Mouse (Mus musculus) hindbrain, embryonic 11.5 days (tissue): ENCODE data around the gene Cryzl2. TPM values are rescaled to one million over a fixed set of nuclear protein-coding genes. Genes with fewer than 3 reads are reported as not detected.

Experiments
- ATAC-seq: fragments of 200-750 bp; cut with Nextera tagmentation; 2 replicates; pipeline ENCODE4 v1.8.0; 2017; ENCODE audit warnings: mild to moderate bottlenecking, moderate TSS enrichment, moderate library complexity; ENCODE audit not compliant: low FRiP score
- DNase-seq: peaks from one replicate; pipeline ENCODE4 v3.0.0-alpha.2; 2015; ENCODE audit warnings: low spot score
- H3K27ac ChIP-seq: fragments of 300-500 bp; sonication (generic); 2 replicates; pipeline ENCODE4 v1.5.1; 2014; ENCODE audit warnings: mild to moderate bottlenecking, low read depth, low read length
- H3K27me3 ChIP-seq: fragments of 300-500 bp; sonication (generic); 2 replicates; pipeline ENCODE4 v1.6.1; 2014; ENCODE audit warnings: mild to moderate bottlenecking, low read length, moderate library complexity, mixed read lengths; ENCODE audit not compliant: control insufficient read depth, insufficient read depth
- H3K36me3 ChIP-seq: fragments of 300-500 bp; sonication (generic); 2 replicates; pipeline ENCODE4 v1.6.1; 2014; ENCODE audit warnings: mild to moderate bottlenecking, low read length, moderate library complexity, mixed read lengths; ENCODE audit not compliant: control insufficient read depth, insufficient read depth
- H3K4me1 ChIP-seq: fragments of 300-500 bp; sonication (generic); replicated peaks from 2 replicates; pipeline ENCODE4 v1.6.1; 2014; ENCODE audit warnings: low read length, mixed read lengths; ENCODE audit not compliant: control insufficient read depth, insufficient read depth
- H3K4me2 ChIP-seq: fragments of 300-500 bp; sonication (generic); replicated peaks from 2 replicates; pipeline ENCODE4 v1.6.1; 2014; ENCODE audit warnings: mild to moderate bottlenecking, low read depth, low read length
- H3K4me3 ChIP-seq: fragments of 300-500 bp; sonication (generic); 2 replicates; pipeline ENCODE4 v1.5.1; 2014; ENCODE audit warnings: low read depth, low read length
- H3K9ac ChIP-seq: fragments of 300-500 bp; sonication (generic); 2 replicates; pipeline ENCODE4 v1.6.1; 2014; ENCODE audit warnings: low read depth, low read length
- H3K9me3 ChIP-seq: fragments of 300-500 bp; sonication (generic); 2 replicates; pipeline ENCODE4 v1.6.1; 2016; ENCODE audit warnings: low read length; ENCODE audit not compliant: control insufficient read depth
- WGBS: fragments of 180-500 bp; shearing (Covaris S2); extraction: QIAGEN DNeasy Blood & Tissue Kit; methylation state at CpG from one replicate; pipeline ENCODE4 v1.1.7; 2014; 5-methylcytosine and 5-hydroxymethylcytosine counted together
- polyA plus RNA-seq: library from polyadenylated mRNA; unstranded; fragments of >200 nt; fragmentation: Nextera tagmentation; extraction: Ambion mirVana; gene quantifications from 2 replicates; pipeline ENCODE4 v1.2.1, GENCODE M21; 2014

Cryzl2 gene
- polyA plus RNA-seq, 1 experiment from 2014 or later = 8.8 TPM

DNA sequence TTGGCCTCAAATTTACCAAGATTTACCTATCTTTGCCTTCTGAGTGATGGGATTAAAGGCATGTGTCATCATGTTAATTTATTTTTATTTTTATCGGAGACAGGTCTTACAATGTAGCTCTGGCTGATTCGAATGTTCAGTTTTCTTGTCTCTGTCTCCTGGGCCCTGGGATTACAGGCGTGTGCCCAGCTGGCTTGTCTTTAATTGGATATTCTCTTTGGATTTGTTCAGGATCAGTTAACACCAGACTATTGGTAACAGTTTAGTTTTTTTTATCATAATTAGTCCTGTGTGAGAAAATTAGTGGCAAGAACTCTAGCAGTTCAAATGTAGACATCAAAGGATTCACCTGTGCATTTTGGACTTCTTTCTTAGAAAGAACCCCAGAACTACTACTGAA, 588 bp upstream of the Cryzl2 start:
- Histone ChIP-seq H3K4me2 (no peak overlapping the region), H3K4me3 (no peak overlapping the region), H3K9ac (no peak overlapping the region), H3K9me3 (no peaks in the 10 kb centered on the region), H3K36me3 (no peaks in the 10 kb centered on the region), H3K27me3 (no peaks in the 10 kb centered on the region), H3K4me1 (peaks cover 4% of the 10 kb centered on the region), H3K27ac (no peak overlapping the region)
- DNase-seq = no peak
- 72% methylated on average over 3 of the region's 3 CpGs for WGBS
- ATAC-seq = no peak

DNA sequence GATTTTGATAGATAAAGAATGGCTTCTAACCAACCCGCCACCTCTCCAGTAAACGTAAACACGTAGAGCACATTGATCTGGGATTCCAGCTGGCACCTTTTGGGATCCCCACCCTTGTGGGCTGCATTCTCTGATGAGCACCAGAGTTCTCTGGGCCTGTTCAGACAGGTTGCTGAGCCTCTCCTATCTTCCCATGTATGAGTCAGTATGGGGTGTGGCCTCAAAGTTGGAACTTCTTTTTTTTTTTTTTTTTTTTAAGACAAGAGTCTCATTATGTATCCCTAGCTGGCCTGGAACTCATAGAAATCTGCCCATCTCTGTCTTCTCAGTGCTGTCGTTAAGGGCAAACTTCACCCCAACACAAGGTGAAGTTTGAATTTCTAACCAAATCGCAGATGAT, 1.5 kb downstream of the Cryzl2 start:
- Histone ChIP-seq H3K9me3 (no peaks in the 10 kb centered on the region), H3K36me3 (no peaks in the 10 kb centered on the region), H3K4me2 (no peak overlapping the region), H3K27me3 (no peaks in the 10 kb centered on the region), H3K27ac (no peak overlapping the region), H3K4me1 (peaks cover 4% of the 10 kb centered on the region), H3K9ac (no peak overlapping the region), H3K4me3 (no peak overlapping the region)
- ATAC-seq (no peak), DNase-seq (no peak)
- WGBS = 95% methylated on average over 5 of the region's 5 CpGs

DNA sequence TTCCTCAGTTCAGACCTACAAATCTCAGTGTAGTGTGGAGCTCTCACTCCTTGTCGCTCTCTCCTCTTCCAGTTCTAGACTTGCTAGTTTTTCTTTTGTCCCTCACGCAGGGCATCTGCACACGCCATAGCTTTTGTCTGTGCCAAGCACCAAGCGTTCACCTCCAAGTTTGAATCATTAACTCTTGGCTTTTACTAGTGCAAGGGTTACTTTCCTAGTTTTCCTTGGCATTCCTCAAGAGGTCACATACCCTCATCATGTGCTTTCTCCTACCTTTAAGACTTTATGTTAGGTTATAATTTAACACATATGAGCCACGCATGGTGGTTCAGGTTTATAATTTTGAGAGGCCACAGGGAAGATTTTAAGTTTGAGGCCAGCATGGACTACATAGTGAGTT, 2.9 kb downstream of the Cryzl2 start:
- ATAC-seq = no peak

DNA sequence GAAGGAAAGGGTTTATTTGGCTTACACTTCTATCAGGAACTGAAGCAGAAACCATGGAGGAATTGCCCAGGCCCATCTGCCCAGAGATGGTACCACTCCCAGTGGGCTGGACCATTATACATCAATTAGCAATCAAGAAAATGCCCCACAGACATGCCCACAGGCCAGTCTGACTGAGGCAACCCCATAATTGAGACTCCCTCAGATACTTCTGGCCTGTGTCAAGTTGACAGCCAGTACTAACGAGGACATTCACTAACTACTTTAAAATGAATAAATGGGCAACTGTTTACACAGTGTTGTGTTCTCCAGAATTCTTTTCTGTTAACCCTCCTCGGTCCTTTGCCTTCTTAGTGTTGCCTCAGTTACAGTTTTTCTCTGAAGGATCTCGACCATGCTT, 4.0 kb downstream of the Cryzl2 start:
- no peak overlapping the region for H3K27ac ChIP-seq
- no peaks in the 10 kb centered on the region for H3K9me3 ChIP-seq

More for the DNA sequence above, 2.9 kb downstream of the Cryzl2 start:
- H3K27ac ChIP-seq = no peak overlapping the region
- no peak overlapping the region for H3K9ac ChIP-seq
- DNase-seq = no peak
- H3K4me1 ChIP-seq = peaks cover 4% of the 10 kb centered on the region
- H3K4me2 ChIP-seq = no peak overlapping the region
- WGBS = 96% methylated on average over 5 of the region's 5 CpGs
- no peaks in the 10 kb centered on the region for H3K36me3 ChIP-seq
- H3K9me3 ChIP-seq = no peaks in the 10 kb centered on the region
- H3K27me3 ChIP-seq = no peaks in the 10 kb centered on the region
- H3K4me3 ChIP-seq = no peak overlapping the region

DNA sequence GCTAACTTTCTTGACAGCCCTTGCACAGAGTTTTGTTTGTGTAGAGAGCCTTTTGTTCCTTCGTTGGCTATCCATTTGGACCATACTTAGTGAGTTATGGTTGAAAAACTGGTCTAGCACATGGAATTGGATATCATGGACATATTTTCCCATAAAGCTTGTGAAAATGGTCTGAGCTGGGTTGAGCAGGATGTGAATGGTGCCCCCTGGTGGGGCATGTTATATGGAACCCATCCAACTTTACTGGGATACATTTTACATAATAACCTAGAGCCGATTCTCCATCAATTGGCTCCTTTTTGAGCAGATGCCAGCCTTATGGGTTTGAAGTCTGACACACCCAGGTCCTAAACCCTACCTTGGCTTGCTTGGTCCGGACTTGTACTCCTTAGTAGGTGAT, 6.8 kb downstream of the Cryzl2 start:
- no peak overlapping the region for H3K9ac ChIP-seq
- no peaks in the 10 kb centered on the region for H3K27me3 ChIP-seq
- H3K27ac ChIP-seq = no peak overlapping the region
- H3K4me1 ChIP-seq = no peaks in the 10 kb centered on the region
- H3K36me3 ChIP-seq = no peaks in the 10 kb centered on the region
- H3K4me3 ChIP-seq = no peak overlapping the region
- WGBS = 78% methylated on average over 3 of the region's 3 CpGs
- no peak overlapping the region for H3K4me2 ChIP-seq
- ATAC-seq = no peak
- no peaks in the 10 kb centered on the region for H3K9me3 ChIP-seq
- peak; percentile 66 for DNase-seq

More for the DNA sequence above, 4.0 kb downstream of the Cryzl2 start:
- H3K36me3 ChIP-seq = no peaks in the 10 kb centered on the region
- H3K9ac ChIP-seq = no peak overlapping the region
- no peak overlapping the region for H3K4me2 ChIP-seq
- ATAC-seq (no peak), DNase-seq (no peak)
- no peak overlapping the region for H3K4me3 ChIP-seq
- peaks cover 4% of the 10 kb centered on the region for H3K4me1 ChIP-seq
- 84% methylated on average over 3 of the region's 3 CpGs for WGBS
- H3K27me3 ChIP-seq = no peaks in the 10 kb centered on the region

DNA sequence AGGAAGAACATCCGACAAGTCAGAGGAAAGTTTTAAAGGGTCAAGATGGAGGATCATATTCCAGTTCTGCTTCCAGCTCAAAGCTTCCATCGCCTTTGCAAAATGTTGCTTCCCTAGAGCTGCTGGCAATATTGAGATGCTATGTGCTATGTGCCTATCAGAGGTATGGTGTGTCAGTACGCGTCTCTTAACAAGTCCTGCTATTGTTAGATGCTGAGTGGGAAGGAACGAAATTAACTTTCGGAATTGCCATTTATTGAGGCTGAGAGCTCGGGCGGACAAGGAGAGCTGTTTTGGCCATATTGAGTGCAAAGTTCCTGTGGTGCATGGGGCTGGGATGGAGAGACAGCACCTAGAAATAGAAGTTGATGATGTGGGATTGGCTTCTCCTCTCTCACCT, 9.5 kb downstream of the Cryzl2 start:
- no peak for ATAC-seq
- Histone ChIP-seq H3K9ac (no peak overlapping the region), H3K4me3 (no peak overlapping the region), H3K4me1 (no peaks in the 10 kb centered on the region), H3K9me3 (no peaks in the 10 kb centered on the region), H3K27me3 (no peaks in the 10 kb centered on the region), H3K36me3 (no peaks in the 10 kb centered on the region), H3K27ac (no peak overlapping the region), H3K4me2 (no peak overlapping the region)
- WGBS = 97% methylated on average over 8 of the region's 8 CpGs
- no peak for DNase-seq

DNA sequence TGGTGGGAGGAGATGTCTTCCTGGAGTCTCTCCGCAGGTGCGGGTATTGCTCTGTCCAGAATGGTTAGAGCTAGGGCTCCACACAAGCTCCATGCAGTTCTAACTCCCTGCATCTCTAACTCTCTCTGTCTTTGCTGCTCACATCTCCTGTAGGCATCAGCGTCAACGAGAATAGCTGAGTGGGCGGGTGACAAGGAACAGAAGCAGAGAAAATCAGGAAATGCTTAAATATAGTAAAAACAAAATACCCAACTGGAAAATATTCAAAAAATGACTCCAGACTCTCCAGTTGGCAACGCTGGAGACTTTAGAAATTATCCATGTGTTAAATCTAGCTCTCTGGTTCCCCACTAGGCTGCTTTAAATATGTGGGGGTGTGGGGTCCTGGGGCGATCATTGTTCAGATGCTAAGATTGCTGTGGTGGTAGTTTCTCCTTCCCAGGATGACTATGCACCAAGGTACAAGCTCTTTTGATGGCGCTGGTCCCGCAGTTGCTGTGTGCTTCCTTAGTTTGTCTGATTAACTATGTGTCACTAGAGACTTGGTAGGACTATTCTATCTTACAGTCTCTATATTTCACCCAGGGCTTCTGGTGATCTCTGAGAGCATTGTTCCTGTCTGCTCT, 12.5 kb downstream of the Cryzl2 start:
- H3K4me2 ChIP-seq = no peak overlapping the region
- DNase-seq = no peak
- H3K9me3 ChIP-seq = no peaks in the 10 kb centered on the region
- H3K4me3 ChIP-seq = no peak overlapping the region
- no peak overlapping the region for H3K27ac ChIP-seq
- H3K9ac ChIP-seq = no peak overlapping the region
- no peak for ATAC-seq
- WGBS = 91% methylated on average over 9 of the region's 9 CpGs
- no peaks in the 10 kb centered on the region for H3K27me3 ChIP-seq
- no peaks in the 10 kb centered on the region for H3K36me3 ChIP-seq
- no peaks in the 10 kb centered on the region for H3K4me1 ChIP-seq

DNA sequence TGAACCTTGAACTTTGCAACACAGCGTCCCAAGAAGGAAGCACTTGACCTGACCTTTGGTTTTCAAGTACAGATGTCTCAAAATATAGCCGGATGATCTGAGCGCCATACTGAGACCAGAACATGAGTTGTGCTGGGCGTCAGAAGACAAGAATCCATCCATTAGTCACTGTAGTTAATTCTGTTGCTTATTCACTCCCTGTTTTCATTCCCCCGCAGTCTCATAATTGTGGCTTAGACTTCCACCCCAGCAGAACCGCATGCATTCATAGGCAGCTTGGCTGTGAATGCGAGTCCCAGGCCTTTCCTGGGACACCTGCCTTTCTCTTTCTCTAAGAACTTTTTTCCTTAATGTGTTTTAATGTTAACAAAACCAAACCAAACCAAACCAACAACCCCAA, 14.3 kb downstream of the Cryzl2 start:
- no peaks in the 10 kb centered on the region for H3K9me3 ChIP-seq
- no peaks in the 10 kb centered on the region for H3K4me1 ChIP-seq
- no peak overlapping the region for H3K27ac ChIP-seq
- H3K9ac ChIP-seq = no peak overlapping the region
- no peak for DNase-seq
- no peak for ATAC-seq
- 91% methylated on average over 7 of the region's 7 CpGs for WGBS
- no peaks in the 10 kb centered on the region for H3K27me3 ChIP-seq
- H3K4me2 ChIP-seq = no peak overlapping the region
- no peaks in the 10 kb centered on the region for H3K36me3 ChIP-seq
- H3K4me3 ChIP-seq = no peak overlapping the region

DNA sequence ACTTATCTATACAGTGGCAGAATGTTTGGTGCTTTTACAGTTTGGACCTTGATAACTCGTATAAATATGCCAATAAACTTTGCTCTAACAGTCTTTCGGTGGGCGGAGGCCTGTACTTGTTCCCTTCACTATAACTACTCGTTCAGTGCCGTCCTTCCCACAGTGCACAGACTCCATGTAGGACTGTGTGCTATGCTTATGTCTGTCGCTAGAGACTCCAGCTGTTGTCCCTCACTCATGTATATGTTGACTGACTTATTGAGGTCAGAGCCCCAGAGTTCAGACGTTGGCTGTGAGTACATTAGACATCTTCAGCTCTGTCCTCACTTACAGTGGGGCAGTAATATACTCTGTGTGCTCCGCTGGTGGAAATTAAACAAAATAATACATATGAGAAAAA, 16.5 kb downstream of the Cryzl2 start:
- H3K4me1 ChIP-seq = no peaks in the 10 kb centered on the region
- DNase-seq (no peak), ATAC-seq (no peak)
- H3K9me3 ChIP-seq = no peaks in the 10 kb centered on the region
- H3K9ac ChIP-seq = no peak overlapping the region
- WGBS = 87% methylated on average over 8 of the region's 8 CpGs
- no peak overlapping the region for H3K4me2 ChIP-seq
- no peaks in the 10 kb centered on the region for H3K27me3 ChIP-seq
- H3K36me3 ChIP-seq = no peaks in the 10 kb centered on the region
- H3K4me3 ChIP-seq = no peak overlapping the region
- H3K27ac ChIP-seq = no peak overlapping the region
